Mouse (Mus musculus) ES-Bruce4 (cell line): Measurements from ENCODE around the gene Igf1.

Experiments used
- CTCF ChIP-seq: IDR thresholded peaks from one replicate; pipeline ENCODE4 v1.8.1; 2011; ENCODE audit warnings: low read depth, low read length
- EP300 ChIP-seq: IDR thresholded peaks from 2 replicates; pipeline ENCODE4 v1.6.1; 2011; ENCODE audit warnings: low read depth, low read length; ENCODE audit not compliant: insufficient read depth
- POLR2A ChIP-seq: IDR thresholded peaks from one replicate; pipeline ENCODE4 v1.8.1; 2011; ENCODE audit warnings: low read length; ENCODE audit not compliant: insufficient read depth

DNA sequence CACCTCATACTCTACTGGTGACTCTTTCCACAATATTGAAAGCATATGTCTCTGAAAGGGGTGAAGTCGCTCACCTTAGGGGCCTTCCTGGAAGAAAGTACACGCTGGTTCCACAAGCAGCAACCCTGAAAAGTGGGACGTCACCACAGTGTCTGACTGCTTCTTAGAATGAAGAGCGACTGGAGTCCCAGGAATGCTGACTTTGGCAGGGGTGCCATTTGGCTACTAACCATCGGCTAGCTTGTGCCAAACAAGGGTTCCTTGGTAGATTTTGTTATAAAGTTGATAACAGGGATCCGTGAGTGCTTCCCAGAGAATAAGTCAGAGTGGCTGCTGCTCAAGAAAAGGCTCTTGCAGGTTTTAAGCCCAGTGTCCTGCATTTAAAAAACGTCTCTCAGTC lies 4.8 kb downstream of the Igf1 start:
- TF ChIP-seq CTCF (no peak), EP300 (no peak), POLR2A (no peak)
